In the genomic region with DNA sequence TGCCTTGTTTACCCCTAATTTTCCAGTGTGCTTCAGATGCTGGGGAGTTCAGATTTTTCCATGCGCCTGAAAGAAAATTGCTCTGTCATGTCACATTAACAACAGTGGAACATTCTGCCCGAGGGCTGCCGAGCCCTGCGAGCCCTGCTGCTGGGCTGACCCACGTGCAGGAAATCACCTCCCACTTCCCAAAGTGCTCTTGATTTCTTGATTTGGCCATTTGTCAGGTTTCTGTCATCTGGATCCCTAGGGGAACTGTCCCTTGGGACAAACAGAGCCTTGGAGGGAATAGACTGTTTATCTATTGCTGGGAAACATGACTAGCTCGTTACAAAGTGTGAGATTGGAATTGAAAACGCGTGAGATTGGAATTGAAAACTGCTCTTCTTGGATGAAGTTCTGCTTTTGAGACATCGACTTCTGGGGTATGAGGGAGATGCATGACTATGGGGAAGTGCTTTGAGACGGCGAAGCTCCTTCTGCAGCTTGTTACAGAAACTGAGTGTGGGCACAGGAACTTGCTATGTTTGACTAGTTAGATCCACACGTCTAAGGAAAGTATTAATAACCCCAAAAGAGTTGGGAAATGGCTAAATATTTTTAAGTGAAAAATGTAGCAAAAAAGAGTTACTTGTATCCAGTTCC, we compare ENCODE assay signal across 9 mouse cellular contexts.
DNase-seq lines count a peak whose midpoint lies in the region; ATAC-seq and TF ChIP-seq lines count a peak whose summit lies in the region.
"Had no signal": no experiment of that assay in that cellular context is flagged by ENCODE, and none has a peak within 500 bp of the region (broad histone marks: within the 10 kb centered on the region; RNA-seq: fewer than 3 reads in every experiment).

No protein-coding gene starts in this region.

- H3K9me3 ChIP-seq in kidney, postnatal 0 days (replicated peaks; ENCODE audit: low read length): no peaks in the 10 kb centered on the region
- H3K9me3 ChIP-seq: heart, embryonic 13.5 days had no signal

- H3K27me3 ChIP-seq in kidney, postnatal 0 days (ENCODE audit: insufficient read depth, low read length): no peaks in the 10 kb centered on the region
- H3K27me3 ChIP-seq: heart, embryonic 13.5 days had no signal

- DNase-seq in gastrocnemius, adult 18-20 months (ENCODE audit: low spot score): peak; percentile 33
- no peak for DNase-seq in gastrocnemius, postnatal 36 days
- peak; percentile 24 to 33 for DNase-seq in right cerebral cortex, postnatal 10 days (ENCODE audit: low spot score in 2 of 2)
- DNase-seq in right cerebral cortex, postnatal 25 days: no peak
- peak; percentile 52 for DNase-seq in kidney, postnatal 0 days (ENCODE audit: low spot score)
- peak; percentile 28 for DNase-seq in telencephalon, adult 2 months (ENCODE audit: low read depth, low spot score)
- DNase-seq in cerebellum, postnatal 4 days (ENCODE audit: low spot score in 2 of 2): no peak

- intact Hi-C loops in gastrocnemius, postnatal 36 days (cut with DNase I): no loop called here

- ATAC-seq in kidney, postnatal 0 days (replicated peaks; ENCODE audit: low FRiP score, low read depth): no peak
- no peak for ATAC-seq in monocyte, adult 5-6 weeks (replicated peaks; ENCODE audit: insufficient number of reproducible peaks, low FRiP score, low TSS enrichment, poor library complexity, severe bottlenecking)

- 35% methylated on average over 12 of the region's 12 CpGs for WGBS in kidney, postnatal 0 days

- no peaks in the 10 kb centered on the region for H3K36me3 ChIP-seq in kidney, postnatal 0 days (ENCODE audit: insufficient read depth, low read length)
- H3K36me3 ChIP-seq: heart, embryonic 13.5 days had no signal

- no peak overlapping the region for H3K4me2 ChIP-seq in kidney, postnatal 0 days (ENCODE audit: low read length)
- H3K4me2 ChIP-seq: heart, embryonic 13.5 days had no signal

- TF ChIP-seq CTCF in kidney, postnatal 0 days (IDR thresholded peaks at IDR 0.05; ENCODE audit: low read depth): no peak

- no peaks in the 10 kb centered on the region for H3K4me1 ChIP-seq in kidney, postnatal 0 days (replicated peaks; ENCODE audit: insufficient read depth, low read length)

- no peak overlapping the region for H3K9ac ChIP-seq in kidney, postnatal 0 days (ENCODE audit: low read depth, low read length)
- H3K9ac ChIP-seq: heart, embryonic 13.5 days had no signal

- H3K27ac ChIP-seq in kidney, postnatal 0 days: no peak overlapping the region
- H3K27ac ChIP-seq: heart, embryonic 13.5 days had no signal

- H3K4me3 ChIP-seq in kidney, postnatal 0 days (replicated peaks; ENCODE audit: low read depth, low read length): no peak overlapping the region
- H3K4me3 ChIP-seq: heart, embryonic 13.5 days had no signal

Comparison
In these comparisons a context has a peak if more than half of its experiments do, and no peak if none do; other contexts are left out.
1. DNase-seq: peak in gastrocnemius, adult 18-20 months (single experiment), right cerebral cortex, postnatal 10 days (2 of 2), kidney, postnatal 0 days (single experiment) and telencephalon, adult 2 months (single experiment); none in gastrocnemius, postnatal 36 days (0 of 2), right cerebral cortex, postnatal 25 days (single experiment) and cerebellum, postnatal 4 days (0 of 2).